Mouse (Mus musculus) heart, postnatal 0 days (tissue): ENCODE measurements around the gene Ccl26. TPM values are rescaled to one million over a fixed set of nuclear protein-coding genes. Genes with fewer than 3 reads are reported as not detected.
A peak's percentile ranks its signal among the peaks of the same experiment; 100 is the strongest.

ENCODE experiments used
- ATAC-seq: fragments of 200-750 bp; cut with Nextera tagmentation; 2 replicates; pipeline ENCODE4 v1.8.0; 2017; ENCODE audit warnings: low read depth, moderate number of reproducible peaks, moderate library complexity; ENCODE audit not compliant: insufficient read depth
- DNase-seq: peaks from one replicate; pipeline ENCODE4 v3.0.0-alpha.2; 2016; ENCODE audit warnings: low spot score
- H3K27ac ChIP-seq: fragments of 300-500 bp; sonication (generic); 2 replicates; pipeline ENCODE4 v1.5.1; 2014; ENCODE audit warnings: low read depth, mild to moderate bottlenecking
- H3K27me3 ChIP-seq: fragments of 300-500 bp; sonication (generic); 2 replicates; pipeline ENCODE4 v1.6.1; 2014; ENCODE audit warnings: low read length, mixed read lengths; ENCODE audit not compliant: control insufficient read depth, insufficient read depth
- H3K36me3 ChIP-seq: fragments of 300-500 bp; sonication (generic); replicated peaks from 2 replicates; pipeline ENCODE4 v1.6.1; 2014; ENCODE audit warnings: low read length, mixed read lengths; ENCODE audit not compliant: control insufficient read depth, insufficient read depth
- H3K4me1 ChIP-seq: fragments of 300-500 bp; sonication (generic); 2 replicates; pipeline ENCODE4 v1.6.1; 2014; ENCODE audit warnings: antibody characterized with exemption; ENCODE audit not compliant: control insufficient read depth, insufficient read depth
- H3K4me2 ChIP-seq: fragments of 300-500 bp; sonication (generic); 2 replicates; pipeline ENCODE4 v1.6.1; 2014; ENCODE audit warnings: low read depth, mild to moderate bottlenecking, low read length, moderate library complexity
- H3K4me3 ChIP-seq: fragments of 300-500 bp; sonication (generic); 2 replicates; pipeline ENCODE4 v1.5.1; 2014; ENCODE audit warnings: low read depth, low read length
- H3K9ac ChIP-seq: fragments of 300-500 bp; sonication (generic); replicated peaks from 2 replicates; pipeline ENCODE4 v1.6.1; 2014; ENCODE audit warnings: low read depth, low read length, mixed read lengths
- H3K9me3 ChIP-seq: fragments of 300-500 bp; sonication (generic); replicated peaks from 2 replicates; pipeline ENCODE4 v1.6.1; 2016; ENCODE audit warnings: low read length; ENCODE audit not compliant: control insufficient read depth
- CTCF ChIP-seq: IDR thresholded peaks from 2 replicates; pipeline ENCODE4 v1.5.1; 2016; ENCODE audit warnings: antibody characterized with exemption, control low read depth, low read depth
- EP300 ChIP-seq: IDR thresholded peaks from 2 replicates; pipeline ENCODE4 v1.6.1; 2016; ENCODE audit warnings: antibody characterized with exemption, low read depth
- WGBS: fragments of 180-500 bp; shearing (Covaris S2); extraction: QIAGEN DNeasy Blood & Tissue Kit; methylation state at CpG from one replicate; pipeline ENCODE4 v1.1.7; 2014; 5-methylcytosine and 5-hydroxymethylcytosine counted together
- polyA plus RNA-seq: library from polyadenylated mRNA; unstranded; fragments of >200 nt; fragmentation: Nextera tagmentation; extraction: Ambion mirVana; gene quantifications from 2 replicates; pipeline ENCODE4 v1.2.1, GENCODE M21; 2015
- total RNA-seq: library from RNA; depleted of rRNA; stranded (reverse); fragments of >200 nt; gene quantifications from 2 replicates; pipeline ENCODE4 v1.2.3, GENCODE M21; 2014; ENCODE audit warnings: low replicate concordance

Ccl26 gene
- total and polyA plus RNA-seq, 2 experiments from 2014 or later, result not detected

- ATAC-seq (peak; percentile 68), DNase-seq (peak; percentile 9)
- no peaks in the 10 kb centered on the region for H3K9me3 ChIP-seq
- no peak overlapping the region for H3K4me3 ChIP-seq
- H3K27me3 ChIP-seq, result no peaks in the 10 kb centered on the region
- 57% methylated on average over 4 of the region's 4 CpGs for WGBS
- 0 out of 2 replicates have a peak, but pooled peaks cover 3% of the 10 kb centered on the region for H3K36me3 ChIP-seq
- no peak overlapping the region for H3K4me2 ChIP-seq
- TF ChIP-seq EP300 (no peak), CTCF (no peak)
- 0 out of 2 replicates have a peak, but pooled peaks cover 6% of the 10 kb centered on the region for H3K4me1 ChIP-seq
- peak overlapping the region; percentile 8; the same call in 1 of the 2 replicates for H3K27ac ChIP-seq
- no peak overlapping the region for H3K9ac ChIP-seq
Observed at GRCm38 (mm10) chr5:135537326-135537725, 26.0 kb downstream of the Ccl26 start.

- DNase-seq (no peak), ATAC-seq (no peak)
- no peak overlapping the region for H3K27ac ChIP-seq
- 0 out of 2 replicates have a peak, but pooled peaks cover 11% of the 10 kb centered on the region for H3K4me1 ChIP-seq
- no peak overlapping the region for H3K4me3 ChIP-seq
- TF ChIP-seq CTCF (no peak), EP300 (no peak)
- no peaks in the 10 kb centered on the region for H3K27me3 ChIP-seq
- H3K9ac ChIP-seq, result no peak overlapping the region
- 0 out of 2 replicates have a peak, but pooled peaks cover 3% of the 10 kb centered on the region for H3K36me3 ChIP-seq
- H3K4me2 ChIP-seq, result no peak overlapping the region
- H3K9me3 ChIP-seq, result no peaks in the 10 kb centered on the region
Observed at GRCm38 (mm10) chr5:135535867-135536266, 27.5 kb downstream of the Ccl26 start.

GRCm38 (mm10) chr5:135533431-135533830 lies 29.9 kb downstream of the Ccl26 start:
- Histone ChIP-seq H3K4me2 (0 out of 2 replicates have a peak overlapping the region, but pooled peaks have one; percentile 16), H3K27ac (peak overlapping the region; percentile 72), H3K9me3 (no peaks in the 10 kb centered on the region), H3K27me3 (no peaks in the 10 kb centered on the region), H3K4me1 (peaks cover 17% of the 10 kb centered on the region; the same call in 1 of the 2 replicates), H3K4me3 (no peak overlapping the region), H3K9ac (no peak overlapping the region), H3K36me3 (0 out of 2 replicates have a peak, but pooled peaks cover 3% of the 10 kb centered on the region)
- peak; percentile 66 for ATAC-seq
- TF ChIP-seq EP300 (no peak), CTCF (no peak)
- WGBS, result 42% methylated on average over 10 of the region's 10 CpGs
- peak; percentile 61 for DNase-seq

GRCm38 (mm10) chr5:135531306-135531845 lies 32.0 kb downstream of the Ccl26 start:
- peaks cover 17% of the 10 kb centered on the region; the same call in 1 of the 2 replicates for H3K4me1 ChIP-seq
- 68% methylated on average over 11 of the region's 11 CpGs for WGBS

GRCm38 (mm10) chr5:135529964-135530363 lies 33.4 kb downstream of the Ccl26 start:
- no peak for ATAC-seq
- TF ChIP-seq CTCF, result no peak
- TF ChIP-seq EP300, result no peak
- Histone ChIP-seq H3K9me3 (no peaks in the 10 kb centered on the region), H3K4me2 (no peak overlapping the region), H3K27me3 (no peaks in the 10 kb centered on the region), H3K36me3 (no peaks in the 10 kb centered on the region), H3K9ac (no peak overlapping the region), H3K4me1 (peaks cover 28% of the 10 kb centered on the region), H3K27ac (no peak overlapping the region), H3K4me3 (no peak overlapping the region)
- DNase-seq, result no peak
- WGBS, result 47% methylated on average over 2 of the region's 2 CpGs

More at GRCm38 (mm10) chr5:135531306-135531845, 32.0 kb downstream of the Ccl26 start:
- no peak overlapping the region for H3K4me2 ChIP-seq
- H3K9ac ChIP-seq, result no peak overlapping the region
- no peak overlapping the region for H3K27ac ChIP-seq
- H3K9me3 ChIP-seq, result no peaks in the 10 kb centered on the region
- no peak overlapping the region for H3K4me3 ChIP-seq
- no peak for ATAC-seq
- 0 out of 2 replicates have a peak, but pooled peaks cover 3% of the 10 kb centered on the region for H3K36me3 ChIP-seq
- H3K27me3 ChIP-seq, result no peaks in the 10 kb centered on the region
- DNase-seq, result no peak
- no peak for TF ChIP-seq EP300

- H3K4me2 ChIP-seq, result no peak overlapping the region
- peaks cover 34% of the 10 kb centered on the region for H3K4me1 ChIP-seq
- H3K4me3 ChIP-seq, result no peak overlapping the region
- H3K9ac ChIP-seq, result no peak overlapping the region
- TF ChIP-seq CTCF, result peak; percentile 25
- TF ChIP-seq EP300, result no peak
- no peak overlapping the region for H3K27ac ChIP-seq
- H3K27me3 ChIP-seq, result no peaks in the 10 kb centered on the region
- no peak for DNase-seq
- no peaks in the 10 kb centered on the region for H3K36me3 ChIP-seq
- H3K9me3 ChIP-seq, result no peaks in the 10 kb centered on the region
- no peak for ATAC-seq
- WGBS, result 87% methylated on average over 3 of the region's 3 CpGs
Observed at GRCm38 (mm10) chr5:135529310-135529709, 34.1 kb downstream of the Ccl26 start.
